Mouse (Mus musculus) layer of hippocampus, adult 18-20 months (tissue): ENCODE results near the gene Wbp1l. TPM values are rescaled to one million over a fixed set of nuclear protein-coding genes. Genes with fewer than 3 reads are reported as not detected.
"Not testable (repeated sequence)": the region's sequence is repeated elsewhere in the genome, so short reads cannot be mapped to it uniquely, and the experiment has no call there.

Source experiments
- DNase-seq, 2 experiments: peaks; one replicate each; pipeline ENCODE4 v3.0.0; 2022; ENCODE audit warnings: low spot score in 2 of 2
- long read RNA-seq: library from polyadenylated mRNA; stranded (forward); transcript quantifications from one replicate; pipeline ENCODE4 v2.0.0, GENCODE M21; 2021
- total RNA-seq, 2 experiments: library from RNA; stranded (reverse); gene quantifications; 2 replicates each; pipeline ENCODE4 v1.2.3; 2021

Wbp1l gene
- 10 to 100 TPM; 38.1 to 40.1 TPM for total RNA-seq
- long read RNA-seq, transcript Wbp1l-201 (5 exons, 3,911 nt): major isoform, 28 of 69 reads
- long read RNA-seq, transcript Wbp1l-204 (4 exons, 3,900 nt): minor isoform, 17 of 69 reads
- long read RNA-seq, partial matches to known transcripts: 4 of 69 reads
- long read RNA-seq, other reads (novel, unspliced or antisense): 16 of 69 reads

GRCm38 (mm10) chr19:46598720-46599252, at the start of gene Wbp1l:
Gene Wbp1l (plus strand): TSS chr19:46599084.
- peak; percentile 98 to 99 for DNase-seq

GRCm38 (mm10) chr19:46550385-46550784, 48.5 kb upstream of the Wbp1l start:
- no peak for DNase-seq

GRCm38 (mm10) chr19:46552496-46552895, 46.4 kb upstream of the Wbp1l start:
- no peak for DNase-seq

GRCm38 (mm10) chr19:46553541-46553955, 45.3 kb upstream of the Wbp1l start:
- peak in 1 of 2 experiments; percentile 59 for DNase-seq

- no peak for DNase-seq
Measured at GRCm38 (mm10) chr19:46558009-46558408, 40.9 kb upstream of the Wbp1l start.

- no peak for DNase-seq
Measured at GRCm38 (mm10) chr19:46558631-46559030, 40.3 kb upstream of the Wbp1l start.

- peak; percentile 22 to 74 for DNase-seq
Measured at GRCm38 (mm10) chr19:46562132-46562531, 36.8 kb upstream of the Wbp1l start.

GRCm38 (mm10) chr19:46562581-46563515, 36.0 kb upstream of the Wbp1l start:
- DNase-seq: no peak

- no peak for DNase-seq
Measured at GRCm38 (mm10) chr19:46563603-46564002, 35.3 kb upstream of the Wbp1l start.

- DNase-seq: peak in 1 of 2 experiments; percentile 38
Measured at GRCm38 (mm10) chr19:46564043-46564462, 34.8 kb upstream of the Wbp1l start.

GRCm38 (mm10) chr19:46571211-46571877, 27.5 kb upstream of the Wbp1l start:
- DNase-seq: not testable (repeated sequence)

- DNase-seq: peak in 1 of 2 experiments; percentile 21
Measured at GRCm38 (mm10) chr19:46571878-46572244, 27.0 kb upstream of the Wbp1l start.

- no peak for DNase-seq
Measured at GRCm38 (mm10) chr19:46572548-46572947, 26.3 kb upstream of the Wbp1l start.

- DNase-seq: peak; percentile 92 to 95
Measured at GRCm38 (mm10) chr19:46572951-46573937, 25.6 kb upstream of the Wbp1l start, which contains the start of the genes Arl3 and Sfxn2. Gene Arl3 (minus strand): TSS chr19:46573198. Gene Sfxn2 (plus strand): TSS chr19:46573365.

GRCm38 (mm10) chr19:46573990-46574389, 24.9 kb upstream of the Wbp1l start:
- no peak for DNase-seq

- no peak for DNase-seq
Measured at GRCm38 (mm10) chr19:46575196-46575595, 23.7 kb upstream of the Wbp1l start.

- DNase-seq: peak; percentile 74 to 91
Measured at GRCm38 (mm10) chr19:46587823-46588508, 10.9 kb upstream of the Wbp1l start.

- no peak for DNase-seq
Measured at GRCm38 (mm10) chr19:46591575-46591974, 7.3 kb upstream of the Wbp1l start.

GRCm38 (mm10) chr19:46592751-46593439, 6.0 kb upstream of the Wbp1l start:
- DNase-seq: no peak
